ENCODE assay signal across 8 mouse cellular contexts in the genomic region with DNA sequence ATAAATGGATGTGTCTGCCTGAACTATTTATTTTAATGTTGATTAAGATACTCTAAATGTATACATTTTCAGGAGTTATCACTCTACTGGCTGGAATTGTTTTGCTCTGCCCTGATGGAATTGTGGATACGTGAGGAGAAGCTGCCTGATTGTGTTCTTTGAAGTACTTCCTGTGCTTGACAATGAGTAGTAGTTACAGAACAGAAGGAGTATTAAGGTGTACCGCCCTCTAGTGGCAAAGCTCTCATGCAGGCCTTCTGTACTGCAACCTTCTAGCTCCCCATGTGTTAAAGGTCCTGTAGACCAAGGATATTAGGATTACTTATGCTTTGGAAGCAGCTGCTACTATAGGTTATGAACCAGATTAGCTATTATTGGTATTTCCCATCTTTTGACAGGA.
DNase-seq lines count a peak whose midpoint lies in the region; ATAC-seq lines count a peak whose summit lies in the region.

No protein-coding gene starts in this region.

- H3K27me3 ChIP-seq in forebrain, embryonic 16.5 days (replicated peaks; ENCODE audit: control insufficient read depth, insufficient read depth, low read length), result no peaks in the 10 kb centered on the region

- ATAC-seq in forebrain, embryonic 16.5 days, result no peak

- H3K9ac ChIP-seq in forebrain, embryonic 16.5 days (replicated peaks; ENCODE audit: low read depth, low read length), result no peak overlapping the region

- no peaks in the 10 kb centered on the region for H3K36me3 ChIP-seq in forebrain, embryonic 16.5 days (ENCODE audit: control insufficient read depth, insufficient read depth)

- no peak overlapping the region for H3K4me2 ChIP-seq in forebrain, embryonic 16.5 days (ENCODE audit: low read length)

- WGBS in forebrain, embryonic 16.5 days, result 34% methylated on average over 2 of the region's 2 CpGs

- no peak overlapping the region for H3K4me3 ChIP-seq in forebrain, embryonic 16.5 days (replicated peaks; ENCODE audit: low read length)

- H3K27ac ChIP-seq in forebrain, embryonic 16.5 days (ENCODE audit: low read length), result no peak overlapping the region

- peak; percentile 32 to 48 for DNase-seq in left cerebral cortex, adult 18-20 months (ENCODE audit: low spot score in 2 of 2)
- DNase-seq in left cerebral cortex, adult 8-10 months (ENCODE audit: low spot score in 2 of 2), result no peak
- peak; percentile 79 for DNase-seq in CD4-positive, CD25-positive, alpha-beta regulatory T cell, adult 2 months (ENCODE audit: low read depth, low spot score)
- peak; percentile 86 for DNase-seq in R1 (ENCODE audit: low read depth, low spot score)
- DNase-seq in embryo, embryonic 11 days, result peak; percentile 54
- peak; percentile 9 for DNase-seq in layer of hippocampus, adult 9-11 months
- no peak for DNase-seq in spleen, postnatal 4 days (ENCODE audit: low spot score in 2 of 2)

- no peaks in the 10 kb centered on the region for H3K4me1 ChIP-seq in forebrain, embryonic 16.5 days (replicated peaks; ENCODE audit: control insufficient read depth, insufficient read depth, low read length)

- H3K9me3 ChIP-seq in forebrain, embryonic 16.5 days (ENCODE audit: control insufficient read depth, low read length), result no peaks in the 10 kb centered on the region

Comparison
In these comparisons a context has a peak if more than half of its experiments do, and no peak if none do; other contexts are left out.
1. DNase-seq: peak in left cerebral cortex, adult 18-20 months (2 of 2), CD4-positive, CD25-positive, alpha-beta regulatory T cell, adult 2 months (single experiment), R1 (single experiment), embryo, embryonic 11 days (single experiment) and layer of hippocampus, adult 9-11 months (single experiment); none in left cerebral cortex, adult 8-10 months (0 of 2) and spleen, postnatal 4 days (0 of 2).